Mouse (Mus musculus): ENCODE results near the gene Dusp3.

DNA sequence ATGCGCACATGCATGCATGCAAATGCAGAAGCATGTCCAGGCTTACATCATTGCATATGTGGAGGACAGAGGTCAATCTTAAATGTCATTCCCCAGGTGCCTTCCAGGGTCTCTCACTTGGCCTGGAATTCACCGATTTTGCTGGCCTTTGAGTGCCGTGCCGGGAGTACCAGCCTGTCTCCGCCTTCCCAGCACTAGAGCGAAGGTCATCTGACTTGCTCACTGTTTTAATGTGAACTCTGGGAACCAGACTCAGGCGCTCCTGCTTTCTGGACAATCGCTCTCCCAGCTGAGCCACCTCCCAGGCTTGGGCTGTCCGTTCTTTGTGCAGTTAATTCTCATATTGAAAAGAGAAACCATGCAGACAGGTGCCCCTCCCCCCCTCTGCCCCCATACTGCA lies 19.5 kb upstream of the Dusp3 start:
- TF ChIP-seq CTCF (IDR thresholded peaks at IDR 0.05; ENCODE audit: borderline replicate concordance, insufficient read depth, low read length) (no peak), POLR2A (IDR thresholded peaks at IDR 0.05; ENCODE audit: low read depth, low read length) (no peak)
